Mouse (Mus musculus) embryonic fibroblast, embryonic 13.5 days (primary cell): Measurements from ENCODE around the gene Ttc30a2.
"Not testable (repeated sequence)": the region's sequence is repeated elsewhere in the genome, so short reads cannot be mapped to it uniquely, and the experiment has no call there.

Experiments used
- CTCF ChIP-seq: IDR thresholded peaks from 2 replicates; pipeline ENCODE4 v1.5.1; 2011; ENCODE audit warnings: mild to moderate bottlenecking, control low read depth, low read length, moderate library complexity, borderline replicate concordance; ENCODE audit not compliant: insufficient read depth
- POLR2A ChIP-seq: IDR thresholded peaks from 2 replicates; pipeline ENCODE4 v1.6.1; 2011; ENCODE audit warnings: low read depth, mild to moderate bottlenecking, control low read depth, low read length, moderate library complexity

- TF ChIP-seq CTCF, POLR2A: not testable (repeated sequence)
Observed at GRCm38 (mm10) chr2:75937520-75938116, 40.4 kb downstream of the Ttc30a2 start.
